ENCODE assay signal across 21 mouse cellular contexts in the genomic region with DNA sequence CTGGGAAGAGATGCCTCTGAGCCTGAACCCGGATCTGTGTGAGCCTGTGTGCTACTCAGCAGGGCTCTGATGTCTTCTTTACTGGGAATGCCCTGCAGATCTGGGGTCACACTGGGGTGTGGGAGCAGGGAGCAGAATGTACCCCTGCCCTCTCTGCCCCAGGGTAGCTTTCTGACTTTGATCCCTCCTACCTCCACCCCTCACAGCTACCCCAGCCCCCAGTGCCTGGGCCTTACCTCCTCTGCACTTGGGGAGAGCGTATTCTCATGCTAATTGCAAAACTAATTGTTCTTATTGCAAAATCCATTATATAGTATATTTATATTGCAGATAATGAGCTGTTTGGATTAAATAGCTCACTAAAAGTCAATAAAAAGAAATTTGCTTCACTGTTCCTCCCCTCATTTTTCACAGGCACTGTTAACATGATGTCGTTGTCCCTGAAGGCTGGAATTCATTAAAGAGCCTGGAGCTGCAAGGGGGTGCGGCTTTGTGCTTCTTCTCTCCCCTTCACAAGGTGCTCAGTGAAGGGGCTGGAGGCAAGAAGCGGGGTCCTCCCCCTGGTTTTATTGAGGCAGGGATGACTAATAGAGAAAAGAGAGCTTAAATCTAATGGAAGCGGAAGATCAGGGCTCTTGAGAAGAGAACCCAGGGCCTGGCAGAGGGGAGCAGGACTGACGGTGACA.
"Had no signal": no experiment of that assay in that cellular context is flagged by ENCODE, and none has a peak within 500 bp of the region (broad histone marks: within the 10 kb centered on the region; RNA-seq: fewer than 3 reads in every experiment).

No protein-coding gene starts in this region.

- H3K27ac ChIP-seq: limb, embryonic 12.5 days; limb, embryonic 15.5 days; liver, embryonic 14.5 days; lung, embryonic 15.5 days; neural tube, embryonic 12.5 days; stomach, postnatal 0 days had no signal

- H3K9ac ChIP-seq: limb, embryonic 12.5 days; limb, embryonic 15.5 days; liver, embryonic 14.5 days; liver, postnatal 0 days; lung, embryonic 15.5 days; neural tube, embryonic 12.5 days had no signal

- H3K4me2 ChIP-seq: limb, embryonic 12.5 days; limb, embryonic 15.5 days; liver, embryonic 11.5 days; lung, embryonic 15.5 days; midbrain, embryonic 11.5 days; neural tube, embryonic 12.5 days had no signal

- H3K36me3 ChIP-seq: limb, embryonic 12.5 days; limb, embryonic 15.5 days; lung, embryonic 15.5 days; neural tube, embryonic 12.5 days had no signal

- ATAC-seq: liver, postnatal 0 days; midbrain, embryonic 16.5 days had no signal

- H3K4me3 ChIP-seq: limb, embryonic 12.5 days; limb, embryonic 15.5 days; lung, embryonic 15.5 days; megakaryocyte, embryonic 14.5 days; neural tube, embryonic 12.5 days had no signal

- H3K27me3 ChIP-seq: neural tube, embryonic 12.5 days had no signal

- H3K9me3 ChIP-seq: limb, embryonic 12.5 days; limb, embryonic 15.5 days; lung, embryonic 15.5 days; megakaryocyte, embryonic 14.5 days; neural tube, embryonic 12.5 days had no signal

- H3K4me1 ChIP-seq: limb, embryonic 15.5 days; lung, embryonic 15.5 days; neural tube, embryonic 12.5 days had no signal

- DNase-seq: kidney, adult 18-20 months; kidney, adult 9 months; kidney, postnatal 14 days; kidney, postnatal 4 days; left cerebral cortex, postnatal 4 days; liver, postnatal 0 days; lung, postnatal 10 days; lung, postnatal 36 days; thymus, adult 2 months; thymus, postnatal 14 days; thymus, postnatal 4 days had no signal
